Comparison of ENCODE assay signal across 27 mouse cellular contexts in genomic region chr8:86975546-86975945, GRCm38 (mm10).
"Had no signal": no experiment of that assay in that cellular context is flagged by ENCODE, and none has a peak within 500 bp of the region (broad histone marks: within the 10 kb centered on the region; RNA-seq: fewer than 3 reads in every experiment).

No protein-coding gene starts in this region.

- H3K27ac ChIP-seq: embryonic facial prominence, embryonic 12.5 days; embryonic facial prominence, embryonic 13.5 days; embryonic facial prominence, embryonic 15.5 days; forebrain, embryonic 10.5 days; forebrain, embryonic 12.5 days; forebrain, embryonic 13.5 days; forebrain, embryonic 15.5 days; gastrocnemius, adult 2 months; heart, adult 2 months had no signal

- H3K4me3 ChIP-seq: embryonic facial prominence, embryonic 12.5 days; embryonic facial prominence, embryonic 13.5 days; embryonic facial prominence, embryonic 15.5 days; erythroblast, embryonic 14.5 days; forebrain, embryonic 10.5 days; forebrain, embryonic 12.5 days; forebrain, embryonic 13.5 days; forebrain, embryonic 15.5 days; gastrocnemius, adult 2 months; heart, adult 2 months had no signal

- H3K4me2 ChIP-seq: embryonic facial prominence, embryonic 12.5 days; embryonic facial prominence, embryonic 13.5 days; embryonic facial prominence, embryonic 15.5 days; forebrain, embryonic 12.5 days; forebrain, embryonic 13.5 days; forebrain, embryonic 15.5 days; heart, embryonic 11.5 days had no signal

- H3K36me3 ChIP-seq: embryonic facial prominence, embryonic 12.5 days; embryonic facial prominence, embryonic 13.5 days; embryonic facial prominence, embryonic 15.5 days; forebrain, embryonic 10.5 days; forebrain, embryonic 12.5 days; forebrain, embryonic 15.5 days had no signal

- H3K9me3 ChIP-seq: embryonic facial prominence, embryonic 12.5 days; embryonic facial prominence, embryonic 13.5 days; embryonic facial prominence, embryonic 15.5 days; forebrain, embryonic 10.5 days; forebrain, embryonic 12.5 days; forebrain, embryonic 13.5 days; forebrain, embryonic 15.5 days had no signal

- H3K4me1 ChIP-seq: embryonic facial prominence, embryonic 12.5 days; embryonic facial prominence, embryonic 13.5 days; embryonic facial prominence, embryonic 15.5 days; forebrain, embryonic 10.5 days; forebrain, embryonic 12.5 days; forebrain, embryonic 13.5 days; forebrain, embryonic 15.5 days had no signal

- H3K9ac ChIP-seq: embryonic facial prominence, embryonic 12.5 days; embryonic facial prominence, embryonic 13.5 days; embryonic facial prominence, embryonic 15.5 days; forebrain, embryonic 12.5 days; forebrain, embryonic 13.5 days; forebrain, embryonic 15.5 days; forebrain, postnatal 0 days had no signal

- H3K27me3 ChIP-seq: embryonic facial prominence, embryonic 12.5 days; embryonic facial prominence, embryonic 13.5 days; embryonic facial prominence, embryonic 15.5 days; forebrain, embryonic 12.5 days; forebrain, embryonic 13.5 days; forebrain, embryonic 15.5 days had no signal

- ATAC-seq: forebrain, embryonic 13.5 days; forebrain, embryonic 14.5 days; forebrain, embryonic 15.5 days; forebrain, embryonic 16.5 days; forebrain, postnatal 0 days had no signal

- DNase-seq: cerebellum, adult 2 months; cerebellum, adult 8-10 months; cerebellum, adult 9-10 months; cerebellum, adult 9-11 months; cerebellum, postnatal 10 days; cerebellum, postnatal 14 days; cerebellum, postnatal 25 days; cerebellum, postnatal 36 days; embryo, embryonic 11 days; forebrain, postnatal 0 days; gastrocnemius, adult 2 months; gastrocnemius, postnatal 10 days; gastrocnemius, postnatal 14 days; gastrocnemius, postnatal 25 days; gastrocnemius, postnatal 36 days; heart, adult 2 months had no signal
